Mouse (Mus musculus) neural tube, embryonic 12.5 days (tissue): ENCODE data around the gene Camk2d. TPM values are rescaled to one million over a fixed set of nuclear protein-coding genes. Genes with fewer than 3 reads are reported as not detected.

Experiments
- ATAC-seq: fragments of 200-750 bp; cut with Nextera tagmentation; 2 replicates; pipeline ENCODE4 v1.8.0; 2017; ENCODE audit warnings: low read depth, mild to moderate bottlenecking, moderate TSS enrichment, moderate library complexity; ENCODE audit not compliant: low FRiP score
- H3K27ac ChIP-seq: fragments of 300-500 bp; sonication (generic); 2 replicates; pipeline ENCODE4 v1.5.1; 2016
- H3K27me3 ChIP-seq: fragments of 300-500 bp; sonication (generic); replicated peaks from 2 replicates; pipeline ENCODE4 v1.6.1; 2016; ENCODE audit warnings: mild to moderate bottlenecking
- H3K36me3 ChIP-seq: fragments of 300-500 bp; sonication (generic); 2 replicates; pipeline ENCODE4 v1.6.1; 2016; ENCODE audit warnings: mild to moderate bottlenecking
- H3K4me1 ChIP-seq: fragments of 300-500 bp; sonication (generic); 2 replicates; pipeline ENCODE4 v1.6.1; 2016
- H3K4me2 ChIP-seq: fragments of 300-500 bp; sonication (generic); replicated peaks from 2 replicates; pipeline ENCODE4 v1.6.1; 2016; ENCODE audit warnings: mild to moderate bottlenecking
- H3K4me3 ChIP-seq: fragments of 300-500 bp; sonication (generic); 2 replicates; pipeline ENCODE4 v1.5.1; 2016
- H3K9ac ChIP-seq: fragments of 300-500 bp; sonication (generic); 2 replicates; pipeline ENCODE4 v1.6.1; 2016; ENCODE audit warnings: mild to moderate bottlenecking
- H3K9me3 ChIP-seq: fragments of 300-500 bp; sonication (generic); 2 replicates; pipeline ENCODE4 v1.6.1; 2016; ENCODE audit warnings: mild to moderate bottlenecking
- WGBS: fragments of 180-500 bp; shearing (Covaris S2); methylation state at CpG from one replicate; pipeline ENCODE4 v1.1.7; 2016; 5-methylcytosine and 5-hydroxymethylcytosine counted together
- polyA plus RNA-seq: library from polyadenylated mRNA; unstranded; fragments of >200 nt; fragmentation: Nextera tagmentation; extraction: Ambion mirVana; gene quantifications from 2 replicates; pipeline ENCODE4 v1.2.1, GENCODE M21; 2016

Camk2d gene
- polyA plus RNA-seq, 1 experiment from 2014 or later: 31.4 TPM

- H3K27me3 ChIP-seq: no peaks in the 10 kb centered on the region
- H3K9me3 ChIP-seq: no peaks in the 10 kb centered on the region
- H3K4me2 ChIP-seq: no peak overlapping the region
- H3K4me1 ChIP-seq: peaks cover 9% of the 10 kb centered on the region
- no peaks in the 10 kb centered on the region for H3K36me3 ChIP-seq
- H3K4me3 ChIP-seq: no peak overlapping the region
- 34% methylated on average over 6 of the region's 6 CpGs for WGBS
- no peak overlapping the region for H3K9ac ChIP-seq
- no peak for ATAC-seq
- no peak overlapping the region for H3K27ac ChIP-seq
Measured at GRCm38 (mm10) chr3:126671292-126671691, 75.2 kb downstream of the Camk2d start.

DNA sequence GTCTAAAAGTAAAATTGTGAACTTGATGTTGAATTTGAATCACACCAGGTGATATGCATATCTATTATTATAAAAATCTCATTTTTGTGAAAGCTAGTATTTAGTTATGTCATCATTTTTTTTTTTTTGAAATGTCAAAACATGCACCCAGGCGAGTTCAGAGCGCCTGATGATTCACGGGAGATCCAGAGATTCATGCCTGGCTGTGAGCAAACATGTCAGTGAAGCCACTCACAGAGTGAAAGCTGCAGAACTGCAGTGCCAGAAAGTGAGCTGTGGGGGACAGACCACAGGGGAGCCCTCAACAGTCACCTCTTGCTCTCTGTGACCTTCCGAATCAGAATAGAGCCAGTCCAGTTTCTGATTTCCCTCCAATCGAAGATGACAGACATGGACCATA, 84.9 kb downstream of the Camk2d start:
- Histone ChIP-seq H3K36me3 (no peaks in the 10 kb centered on the region), H3K4me1 (no peaks in the 10 kb centered on the region), H3K9me3 (no peaks in the 10 kb centered on the region), H3K4me3 (no peak overlapping the region), H3K4me2 (no peak overlapping the region), H3K27ac (no peak overlapping the region), H3K27me3 (no peaks in the 10 kb centered on the region), H3K9ac (no peak overlapping the region)
- ATAC-seq: no peak
- WGBS: 89% methylated on average over 5 of the region's 5 CpGs

DNA sequence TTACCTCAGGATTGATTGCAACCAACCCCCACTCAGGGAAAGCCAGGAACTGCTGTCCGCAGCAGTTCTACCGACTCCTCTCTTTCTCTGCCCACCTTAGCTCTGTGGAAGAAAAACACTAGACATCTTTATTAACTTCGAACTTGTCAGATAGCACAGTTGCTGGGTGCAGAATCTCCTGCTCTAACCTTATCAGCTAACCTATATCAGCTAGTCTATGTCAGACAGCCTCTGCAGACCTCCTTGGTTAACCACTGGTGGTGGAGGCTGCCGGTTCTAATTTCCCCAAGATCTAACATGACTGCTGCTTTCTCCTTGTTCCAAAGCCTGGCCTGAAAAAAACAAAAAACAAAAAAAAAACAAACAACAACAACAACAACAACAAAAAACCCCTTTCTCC, 85.9 kb downstream of the Camk2d start:
- no peaks in the 10 kb centered on the region for H3K4me1 ChIP-seq
- H3K4me3 ChIP-seq: no peak overlapping the region
- 83% methylated on average over 4 of the region's 4 CpGs for WGBS
- no peaks in the 10 kb centered on the region for H3K27me3 ChIP-seq
- no peak overlapping the region for H3K4me2 ChIP-seq
- no peaks in the 10 kb centered on the region for H3K36me3 ChIP-seq
- no peak overlapping the region for H3K27ac ChIP-seq
- no peaks in the 10 kb centered on the region for H3K9me3 ChIP-seq
- H3K9ac ChIP-seq: no peak overlapping the region
- ATAC-seq: no peak

GRCm38 (mm10) chr3:126685363-126685762, 89.3 kb downstream of the Camk2d start:
- Histone ChIP-seq H3K36me3 (no peaks in the 10 kb centered on the region), H3K27ac (no peak overlapping the region), H3K4me3 (no peak overlapping the region), H3K9ac (no peak overlapping the region), H3K4me1 (no peaks in the 10 kb centered on the region), H3K9me3 (no peaks in the 10 kb centered on the region), H3K4me2 (no peak overlapping the region), H3K27me3 (no peaks in the 10 kb centered on the region)
- no peak for ATAC-seq
- 59% methylated on average over 6 of the region's 6 CpGs for WGBS

DNA sequence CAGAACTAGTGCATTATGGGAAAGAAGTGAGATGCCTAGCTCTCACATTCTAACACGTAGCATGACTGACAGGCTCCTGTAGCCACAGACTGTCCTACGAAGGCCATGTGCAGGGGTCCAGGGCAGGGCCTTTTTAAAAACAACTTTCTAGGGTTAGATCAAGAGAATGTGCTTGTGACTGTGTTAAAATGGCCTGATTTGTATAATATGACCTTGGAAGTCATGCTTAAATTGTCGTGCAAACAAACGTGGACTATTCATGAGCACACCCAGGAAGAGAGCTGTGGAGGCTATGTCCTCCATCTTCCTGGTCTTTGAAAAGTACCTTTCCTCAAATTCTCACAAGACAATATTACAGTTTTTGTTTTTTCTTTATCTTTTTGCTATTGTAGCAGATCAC, 91.0 kb downstream of the Camk2d start:
- WGBS: 79% methylated on average over 4 of the region's 4 CpGs
- ATAC-seq: no peak
- H3K27me3 ChIP-seq: no peaks in the 10 kb centered on the region

GRCm38 (mm10) chr3:126688516-126688915, 92.4 kb downstream of the Camk2d start:
- WGBS: 76% methylated on average over 2 of the region's 2 CpGs
- Histone ChIP-seq H3K27ac (no peak overlapping the region), H3K9me3 (no peaks in the 10 kb centered on the region), H3K4me2 (no peak overlapping the region), H3K36me3 (no peaks in the 10 kb centered on the region), H3K27me3 (no peaks in the 10 kb centered on the region), H3K9ac (no peak overlapping the region), H3K4me3 (no peak overlapping the region), H3K4me1 (peaks cover 7% of the 10 kb centered on the region; the same call in 1 of the 2 replicates)
- no peak for ATAC-seq

More for the DNA sequence above, 91.0 kb downstream of the Camk2d start:
- H3K27ac ChIP-seq: no peak overlapping the region
- no peak overlapping the region for H3K4me3 ChIP-seq
- no peaks in the 10 kb centered on the region for H3K9me3 ChIP-seq
- no peaks in the 10 kb centered on the region for H3K4me1 ChIP-seq
- H3K9ac ChIP-seq: no peak overlapping the region
- H3K4me2 ChIP-seq: no peak overlapping the region
- no peaks in the 10 kb centered on the region for H3K36me3 ChIP-seq

DNA sequence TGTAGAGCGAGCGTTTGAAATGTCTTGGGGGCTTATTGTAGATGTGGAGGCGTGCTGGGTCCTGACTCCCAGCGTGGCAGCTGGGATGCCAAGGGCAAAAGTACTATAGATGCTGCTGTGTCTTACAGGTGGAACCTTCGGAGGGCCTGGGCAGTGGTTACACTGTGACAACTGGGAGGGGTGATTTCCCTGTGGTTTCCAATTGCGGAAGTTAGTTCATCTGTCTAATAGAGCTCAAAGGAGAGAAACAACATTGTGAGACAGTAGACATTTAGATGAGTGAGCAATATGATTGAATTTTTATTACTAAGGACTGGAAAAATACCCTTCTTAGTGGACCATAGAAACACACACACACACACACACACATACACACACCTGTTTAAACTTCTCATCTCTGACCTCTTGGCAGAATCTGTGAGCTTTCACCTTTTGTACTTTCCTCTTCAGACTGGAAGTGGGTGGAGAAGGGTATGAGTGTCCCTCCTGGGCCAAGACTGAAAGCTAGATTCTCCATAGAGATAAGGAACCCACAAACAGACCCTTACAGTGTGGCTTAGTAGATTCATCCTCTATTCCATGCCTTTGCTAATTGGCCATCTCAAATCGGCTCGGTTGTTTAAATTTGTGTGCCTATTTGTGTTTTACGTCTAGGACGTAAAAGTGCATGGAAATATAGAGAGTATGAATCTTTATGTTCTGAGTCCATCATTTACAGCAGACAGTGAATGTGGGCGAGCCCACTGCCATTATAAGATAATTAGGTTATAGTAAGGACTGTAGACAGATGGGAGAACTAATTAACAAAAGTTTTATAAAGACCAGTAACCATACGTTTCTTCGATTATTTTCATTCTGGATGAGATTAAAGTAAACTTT, 94.8 kb downstream of the Camk2d start:
- no peak for ATAC-seq
- H3K9ac ChIP-seq: no peak overlapping the region
- no peak overlapping the region for H3K4me3 ChIP-seq
- WGBS: 90% methylated on average over 13 of the region's 13 CpGs
- H3K9me3 ChIP-seq: no peaks in the 10 kb centered on the region
- H3K27ac ChIP-seq: no peak overlapping the region
- no peaks in the 10 kb centered on the region for H3K27me3 ChIP-seq
- H3K36me3 ChIP-seq: no peaks in the 10 kb centered on the region
- H3K4me1 ChIP-seq: peaks cover 20% of the 10 kb centered on the region
- no peak overlapping the region for H3K4me2 ChIP-seq

GRCm38 (mm10) chr3:126691565-126691964, 95.5 kb downstream of the Camk2d start:
- H3K9me3 ChIP-seq: no peaks in the 10 kb centered on the region
- no peak overlapping the region for H3K4me2 ChIP-seq
- no peak for ATAC-seq
- no peak overlapping the region for H3K4me3 ChIP-seq
- no peaks in the 10 kb centered on the region for H3K36me3 ChIP-seq
- H3K27me3 ChIP-seq: no peaks in the 10 kb centered on the region
- 77% methylated on average over 2 of the region's 2 CpGs for WGBS
- H3K27ac ChIP-seq: no peak overlapping the region
- peaks cover 20% of the 10 kb centered on the region for H3K4me1 ChIP-seq
- H3K9ac ChIP-seq: no peak overlapping the region

DNA sequence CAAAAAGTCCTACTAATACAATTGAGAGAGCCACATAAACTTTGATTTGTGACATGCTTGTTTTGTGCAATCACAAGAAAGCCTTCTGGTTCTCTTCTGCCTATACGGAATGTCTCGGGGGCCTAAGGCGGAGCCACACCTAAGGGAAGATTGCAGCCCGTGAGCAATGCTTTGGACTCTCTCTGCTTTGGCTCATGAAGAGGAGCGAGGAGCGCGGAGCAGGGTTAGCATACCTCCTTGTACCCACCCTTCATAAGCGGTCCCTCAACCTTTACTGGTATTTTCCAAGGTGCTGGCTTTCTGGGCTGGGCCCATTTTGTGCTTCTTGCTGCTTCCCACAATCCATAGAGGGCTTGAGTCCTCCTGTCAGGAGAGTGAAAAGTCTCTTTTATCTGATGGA, 96.7 kb downstream of the Camk2d start:
- Histone ChIP-seq H3K9ac (no peak overlapping the region), H3K4me3 (no peak overlapping the region), H3K27ac (no peak overlapping the region), H3K27me3 (no peaks in the 10 kb centered on the region), H3K36me3 (no peaks in the 10 kb centered on the region), H3K4me1 (peaks cover 20% of the 10 kb centered on the region), H3K4me2 (no peak overlapping the region), H3K9me3 (no peaks in the 10 kb centered on the region)
- no peak for ATAC-seq
- WGBS: 85% methylated on average over 8 of the region's 8 CpGs

GRCm38 (mm10) chr3:126693302-126693701, 97.2 kb downstream of the Camk2d start:
- Histone ChIP-seq H3K27me3 (no peaks in the 10 kb centered on the region), H3K27ac (no peak overlapping the region), H3K9ac (no peak overlapping the region), H3K4me2 (0 out of 2 replicates have a peak overlapping the region, but pooled peaks have one; percentile 12), H3K9me3 (no peaks in the 10 kb centered on the region), H3K36me3 (no peaks in the 10 kb centered on the region), H3K4me1 (peaks cover 20% of the 10 kb centered on the region), H3K4me3 (no peak overlapping the region)
- ATAC-seq: no peak
- WGBS: 51% methylated on average over 7 of the region's 7 CpGs

GRCm38 (mm10) chr3:126695456-126696293, 99.6 kb downstream of the Camk2d start:
- H3K9ac ChIP-seq: no peak overlapping the region
- H3K4me2 ChIP-seq: peak overlapping the region; percentile 44
- 0 out of 2 replicates have a peak overlapping the region, but pooled peaks have one; percentile 15 for H3K27ac ChIP-seq
- no peaks in the 10 kb centered on the region for H3K27me3 ChIP-seq
- 7% methylated on average over 12 of the region's 12 CpGs for WGBS
- ATAC-seq: peak; percentile 81
- H3K4me1 ChIP-seq: peaks cover 20% of the 10 kb centered on the region
- H3K9me3 ChIP-seq: no peaks in the 10 kb centered on the region
- H3K36me3 ChIP-seq: no peaks in the 10 kb centered on the region
- H3K4me3 ChIP-seq: no peak overlapping the region

DNA sequence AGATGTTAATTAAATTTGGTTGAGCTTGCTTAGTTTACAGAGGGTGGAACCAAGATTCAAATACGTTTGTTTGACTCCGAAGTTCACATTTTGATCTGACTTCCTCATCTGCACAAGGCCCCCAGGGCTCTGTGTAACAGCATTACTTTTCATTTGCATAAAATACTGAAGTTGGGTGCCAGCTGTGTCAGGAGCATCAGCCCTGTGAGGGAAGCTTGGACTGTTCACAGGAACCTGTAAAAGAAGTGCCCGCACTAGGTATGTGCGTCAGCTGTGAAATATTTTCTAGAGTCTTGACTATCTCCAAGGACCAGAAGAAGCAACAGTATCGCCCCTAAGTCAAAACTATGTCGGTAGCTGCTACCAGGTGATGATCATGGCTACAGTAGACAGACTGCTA, 100.5 kb downstream of the Camk2d start:
- ATAC-seq: no peak
- Histone ChIP-seq H3K27me3 (no peaks in the 10 kb centered on the region), H3K4me2 (no peak overlapping the region), H3K9me3 (no peaks in the 10 kb centered on the region), H3K9ac (no peak overlapping the region), H3K4me3 (no peak overlapping the region), H3K4me1 (peaks cover 20% of the 10 kb centered on the region), H3K36me3 (no peaks in the 10 kb centered on the region), H3K27ac (no peak overlapping the region)
- 84% methylated on average over 6 of the region's 6 CpGs for WGBS
